Comparison of ENCODE assay signal across 8 mouse cellular contexts in the genomic region with DNA sequence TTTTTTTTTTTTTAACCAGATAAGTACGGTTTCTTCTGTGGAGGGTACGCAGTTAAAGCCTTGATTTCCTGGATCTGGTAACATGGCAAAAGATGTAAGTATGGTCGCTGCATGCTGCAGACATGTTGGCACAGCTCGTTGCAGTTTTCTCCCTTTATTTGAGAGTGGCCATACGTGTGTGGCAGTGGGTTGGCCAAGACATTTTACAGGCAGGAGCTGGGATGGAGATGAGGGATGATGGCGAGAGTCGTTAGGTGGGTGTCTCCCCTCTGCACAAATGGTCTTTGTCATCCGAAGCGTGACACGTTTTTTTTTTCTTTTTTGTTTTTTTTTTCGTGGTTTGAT. TPM values are rescaled to one million over a fixed set of nuclear protein-coding genes. Genes with fewer than 3 reads are reported as not detected.
DNase-seq lines count a peak whose midpoint lies in the region; ATAC-seq lines count a peak whose summit lies in the region.

No protein-coding gene starts in this region.

- H3K27ac ChIP-seq in forebrain, embryonic 10.5 days, result peak overlapping the region; percentile 97
- peak overlapping the region; percentile 82; the same call in 1 of the 2 replicates for H3K27ac ChIP-seq in liver, embryonic 15.5 days (replicated peaks)

- no peaks in the 10 kb centered on the region for H3K27me3 ChIP-seq in forebrain, embryonic 10.5 days (ENCODE audit: poor library complexity, severe bottlenecking)
- no peaks in the 10 kb centered on the region for H3K27me3 ChIP-seq in liver, embryonic 15.5 days

- H3K4me1 ChIP-seq in forebrain, embryonic 10.5 days, result peaks cover 27% of the 10 kb centered on the region
- peaks cover 57% of the 10 kb centered on the region for H3K4me1 ChIP-seq in liver, embryonic 15.5 days (replicated peaks)

- peak; percentile 29 for DNase-seq in embryo, embryonic 11 days
- DNase-seq in embryo, embryonic 9.5 days (ENCODE audit: extremely low spot score), result no peak
- peak; percentile 55 for DNase-seq in 416B (ENCODE audit: low read depth)
- no peak for DNase-seq in forebrain, embryonic 10.5 days (ENCODE audit: extremely low spot score, low spot score)
- DNase-seq in adrenal gland, adult 2 months, result no peak
- DNase-seq in gastrocnemius, postnatal 25 days, result no peak

- ATAC-seq in liver, embryonic 15.5 days (ENCODE audit: insufficient read depth), result no peak
- ATAC-seq in erythroid progenitor cell, adult 5-6 weeks (replicated peaks; ENCODE audit: low FRiP score, poor library complexity, severe bottlenecking), result no peak

- peak overlapping the region; percentile 95 for H3K4me2 ChIP-seq in liver, embryonic 15.5 days

- no peaks in the 10 kb centered on the region for H3K9me3 ChIP-seq in forebrain, embryonic 10.5 days
- no peaks in the 10 kb centered on the region for H3K9me3 ChIP-seq in liver, embryonic 15.5 days (replicated peaks)

- peak overlapping the region; percentile 96 for H3K4me3 ChIP-seq in forebrain, embryonic 10.5 days
- peak overlapping the region; percentile 90 for H3K4me3 ChIP-seq in liver, embryonic 15.5 days (replicated peaks)

- WGBS in forebrain, embryonic 10.5 days, result 11% methylated on average over 11 of the region's 11 CpGs
- 4% methylated on average over 11 of the region's 11 CpGs for WGBS in liver, embryonic 15.5 days (ENCODE audit: insufficient replicate concordance)

- H3K9ac ChIP-seq in liver, embryonic 15.5 days, result peak overlapping the region; percentile 99

- peaks cover 45% of the 10 kb centered on the region for H3K36me3 ChIP-seq in forebrain, embryonic 10.5 days (replicated peaks)
- H3K36me3 ChIP-seq in liver, embryonic 15.5 days (replicated peaks), result peaks cover 44% of the 10 kb centered on the region

RNA-seq across cellular contexts. Expression of a gene that starts 1.1 kb away (rescaled TPM):
- polyA plus RNA-seq in forebrain, embryonic 10.5 days (2016; fragmentation: Nextera tagmentation; extraction: Ambion mirVana), result 208 and 215 TPM in 2 replicates
- polyA plus RNA-seq in liver, embryonic 15.5 days (2015; fragmentation: Nextera tagmentation; extraction: Ambion mirVana), result 85.5 and 92.5 TPM in 2 replicates
- total RNA-seq in adrenal gland, adult 2 months (2021), result 10 to 100 TPM; 62.7 to 67.1 TPM
- 12.6 and 15.3 TPM in 2 replicates for polyA plus RNA-seq in adrenal gland, adult 2 months (2012; rRNA removed)
- total RNA-seq in erythroid progenitor cell, adult 5-6 weeks (2015; ENCODE audit: low replicate concordance), result 141 and 154 TPM in 2 replicates
- total RNA-seq in erythroid progenitor cell, adult 5-6 weeks (2017; ENCODE audit: low replicate concordance), result 74.7 and 138 TPM in 2 replicates
- total RNA-seq in gastrocnemius, postnatal 25 days (2021), result 10 to 100 TPM; 45.5 to 46.3 TPM

RNA-seq across cellular contexts. Expression of a gene that starts 51.6 kb away (rescaled TPM):
- 34.0 and 34.5 TPM in 2 replicates for polyA plus RNA-seq in forebrain, embryonic 10.5 days (2016; fragmentation: Nextera tagmentation; extraction: Ambion mirVana)
- polyA plus RNA-seq in liver, embryonic 15.5 days (2015; fragmentation: Nextera tagmentation; extraction: Ambion mirVana), result 5.3 and 6.4 TPM in 2 replicates
- 10 to 100 TPM; 27.1 to 35.5 TPM for total RNA-seq in adrenal gland, adult 2 months (2021)
- 41.1 and 44.8 TPM in 2 replicates for polyA plus RNA-seq in adrenal gland, adult 2 months (2012; rRNA removed)
- total RNA-seq in erythroid progenitor cell, adult 5-6 weeks (2015; ENCODE audit: low replicate concordance), result 2.1 and 10.1 TPM in 2 replicates
- 6.7 and 7.5 TPM in 2 replicates for total RNA-seq in erythroid progenitor cell, adult 5-6 weeks (2017; ENCODE audit: low replicate concordance)
- total RNA-seq in gastrocnemius, postnatal 25 days (2021), result 10 to 100 TPM; 10.6 to 17.1 TPM

RNA-seq across cellular contexts. Expression of a gene that starts 51.7 kb away (rescaled TPM):
- polyA plus RNA-seq in forebrain, embryonic 10.5 days (2016; fragmentation: Nextera tagmentation; extraction: Ambion mirVana), result 24.6 and 26.9 TPM in 2 replicates
- polyA plus RNA-seq in liver, embryonic 15.5 days (2015; fragmentation: Nextera tagmentation; extraction: Ambion mirVana), result 8.2 and 8.5 TPM in 2 replicates
- total RNA-seq in adrenal gland, adult 2 months (2021), result 10 to 100 TPM; 28.3 to 36.2 TPM
- 23.3 and 24.9 TPM in 2 replicates for polyA plus RNA-seq in adrenal gland, adult 2 months (2012; rRNA removed)
- 7.9 and 13.0 TPM in 2 replicates for total RNA-seq in erythroid progenitor cell, adult 5-6 weeks (2015; ENCODE audit: low replicate concordance)
- 12.3 and 15.8 TPM in 2 replicates for total RNA-seq in erythroid progenitor cell, adult 5-6 weeks (2017; ENCODE audit: low replicate concordance)
- 10 to 100 TPM; 61.9 to 67.8 TPM for total RNA-seq in gastrocnemius, postnatal 25 days (2021)

RNA-seq across cellular contexts. Expression of a gene that starts 57.0 kb away (rescaled TPM):
- polyA plus RNA-seq in forebrain, embryonic 10.5 days (2016; fragmentation: Nextera tagmentation; extraction: Ambion mirVana), result 0.10 TPM in 1 of 2 replicates, not detected in the other
- polyA plus RNA-seq in liver, embryonic 15.5 days (2015; fragmentation: Nextera tagmentation; extraction: Ambion mirVana), result not detected in 2 replicates
- under 1 TPM in 1 of 2 experiments, not detected in 1; 0.69 TPM for total RNA-seq in adrenal gland, adult 2 months (2021)
- polyA plus RNA-seq in adrenal gland, adult 2 months (2012; rRNA removed), result 0.43 and 1.2 TPM in 2 replicates
- total RNA-seq in erythroid progenitor cell, adult 5-6 weeks (2015; ENCODE audit: low replicate concordance), result not detected in 2 replicates
- total RNA-seq in erythroid progenitor cell, adult 5-6 weeks (2017; ENCODE audit: low replicate concordance), result not detected in 2 replicates
- not detected for total RNA-seq in gastrocnemius, postnatal 25 days (2021)

Comparison
In these comparisons a context has a peak if more than half of its experiments do, and no peak if none do; other contexts are left out.
1. DNase-seq: peak in embryo, embryonic 11 days (single experiment) and 416B (single experiment); none in embryo, embryonic 9.5 days (single experiment), forebrain, embryonic 10.5 days (single experiment), adrenal gland, adult 2 months (single experiment) and gastrocnemius, postnatal 25 days (single experiment).